Mouse (Mus musculus): ENCODE measurements around the gene Nomo1. TPM values are rescaled to one million over a fixed set of nuclear protein-coding genes. Genes with fewer than 3 reads are reported as not detected.

Gene Nomo1
- polyA plus RNA-seq, 1 experiment from 2014 or later, result 26.0 TPM

DNA sequence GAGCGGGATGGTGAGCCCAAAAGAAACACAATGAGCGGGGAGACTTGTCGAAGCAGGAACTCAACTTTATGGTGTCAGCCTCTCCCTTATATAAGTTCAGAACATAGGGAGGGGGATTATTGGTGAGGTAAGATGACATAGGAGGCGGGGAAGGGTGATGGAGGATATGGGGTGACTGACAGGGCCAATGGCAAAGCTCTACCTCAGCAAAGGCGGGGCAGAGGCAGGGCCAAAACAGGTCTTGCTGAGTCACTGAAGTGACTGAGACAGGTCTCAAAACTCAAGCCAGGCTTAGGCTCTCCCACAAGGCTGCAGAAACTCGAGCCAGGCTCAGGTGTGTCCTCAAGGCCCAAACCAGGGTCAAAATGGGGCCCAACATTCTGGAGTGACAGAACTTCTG, 52.9 kb downstream of the Nomo1 start:
- H3K27ac ChIP-seq (ENCODE audit: low read depth, low read length), result no peak overlapping the region
- no peaks in the 10 kb centered on the region for H3K27me3 ChIP-seq (ENCODE audit: control insufficient read depth, insufficient read depth, low read length)
- no peak for ATAC-seq (ENCODE audit: low read depth)
- peaks cover 24% of the 10 kb centered on the region for H3K36me3 ChIP-seq (ENCODE audit: control insufficient read depth, insufficient read depth, low read length)
- H3K4me1 ChIP-seq (ENCODE audit: control insufficient read depth, insufficient read depth, low read length), result no peaks in the 10 kb centered on the region
- H3K4me3 ChIP-seq (ENCODE audit: low read depth, low read length), result no peak overlapping the region
- peaks cover 4% of the 10 kb centered on the region; the same call in 1 of the 2 replicates for H3K9me3 ChIP-seq (ENCODE audit: control insufficient read depth, low read length)
- H3K9ac ChIP-seq (replicated peaks; ENCODE audit: low read depth, low read length), result no peak overlapping the region
- 84% methylated on average over 6 of the region's 6 CpGs for WGBS
- no peak overlapping the region for H3K4me2 ChIP-seq (ENCODE audit: low read depth, low read length)

GRCm38 (mm10) chr7:46088241-46088640, 54.7 kb downstream of the Nomo1 start:
- ATAC-seq (ENCODE audit: low read depth), result no peak
- Histone ChIP-seq H3K4me3 (ENCODE audit: low read depth, low read length) (no peak overlapping the region), H3K9me3 (ENCODE audit: control insufficient read depth, low read length) (peaks cover 4% of the 10 kb centered on the region; the same call in 1 of the 2 replicates), H3K36me3 (ENCODE audit: control insufficient read depth, insufficient read depth, low read length) (peaks cover 7% of the 10 kb centered on the region; the same call in 1 of the 2 replicates), H3K9ac (replicated peaks; ENCODE audit: low read depth, low read length) (no peak overlapping the region), H3K4me1 (ENCODE audit: control insufficient read depth, insufficient read depth, low read length) (no peaks in the 10 kb centered on the region), H3K27me3 (ENCODE audit: control insufficient read depth, insufficient read depth, low read length) (no peaks in the 10 kb centered on the region), H3K4me2 (ENCODE audit: low read depth, low read length) (no peak overlapping the region), H3K27ac (ENCODE audit: low read depth, low read length) (no peak overlapping the region)
- 94% methylated on average over 6 of the region's 6 CpGs for WGBS

GRCm38 (mm10) chr7:46092803-46093202, 59.3 kb downstream of the Nomo1 start:
- no peak for ATAC-seq (ENCODE audit: low read depth)
- H3K9ac ChIP-seq (replicated peaks; ENCODE audit: low read depth, low read length), result no peak overlapping the region

DNA sequence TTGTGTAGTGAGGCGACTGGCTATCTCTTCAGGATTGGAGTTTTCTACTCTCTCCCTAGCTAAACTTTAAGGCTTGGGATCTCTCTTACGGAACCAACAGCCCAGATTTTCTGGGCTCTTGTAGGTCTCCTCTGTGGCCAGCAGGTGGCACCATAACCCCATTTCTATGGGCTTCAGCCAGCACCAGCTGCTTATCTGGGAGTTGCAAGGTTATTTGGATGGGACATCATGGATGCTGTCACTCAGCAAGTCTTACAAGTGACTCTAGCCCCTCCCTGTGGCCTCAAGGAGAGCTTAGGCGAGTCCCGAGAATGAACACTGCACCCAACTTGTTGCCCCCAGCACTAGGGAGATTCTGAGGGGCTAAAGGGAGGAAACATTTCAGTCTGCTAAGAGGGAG, 62.6 kb downstream of the Nomo1 start:
- WGBS, result 4% methylated on average over 4 of the region's 4 CpGs
- ATAC-seq (ENCODE audit: low read depth), result peak; percentile 21; the same call in 1 of the 2 replicates
- Histone ChIP-seq H3K27me3 (ENCODE audit: control insufficient read depth, insufficient read depth, low read length) (no peaks in the 10 kb centered on the region), H3K36me3 (ENCODE audit: control insufficient read depth, insufficient read depth, low read length) (no peaks in the 10 kb centered on the region), H3K4me1 (ENCODE audit: control insufficient read depth, insufficient read depth, low read length) (no peaks in the 10 kb centered on the region), H3K4me3 (ENCODE audit: low read depth, low read length) (no peak overlapping the region), H3K9me3 (ENCODE audit: control insufficient read depth, low read length) (no peaks in the 10 kb centered on the region), H3K9ac (replicated peaks; ENCODE audit: low read depth, low read length) (no peak overlapping the region), H3K27ac (ENCODE audit: low read depth, low read length) (no peak overlapping the region), H3K4me2 (ENCODE audit: low read depth, low read length) (no peak overlapping the region)

More at GRCm38 (mm10) chr7:46092803-46093202, 59.3 kb downstream of the Nomo1 start:
- Histone ChIP-seq H3K4me3 (ENCODE audit: low read depth, low read length) (no peak overlapping the region), H3K27ac (ENCODE audit: low read depth, low read length) (no peak overlapping the region), H3K4me2 (ENCODE audit: low read depth, low read length) (no peak overlapping the region), H3K9me3 (ENCODE audit: control insufficient read depth, low read length) (peaks cover 4% of the 10 kb centered on the region; the same call in 1 of the 2 replicates), H3K36me3 (ENCODE audit: control insufficient read depth, insufficient read depth, low read length) (no peaks in the 10 kb centered on the region), H3K27me3 (ENCODE audit: control insufficient read depth, insufficient read depth, low read length) (no peaks in the 10 kb centered on the region), H3K4me1 (ENCODE audit: control insufficient read depth, insufficient read depth, low read length) (no peaks in the 10 kb centered on the region)
- WGBS, result 42% methylated on average over 8 of the region's 8 CpGs

- no peaks in the 10 kb centered on the region for H3K36me3 ChIP-seq (ENCODE audit: control insufficient read depth, insufficient read depth, low read length)
- H3K4me2 ChIP-seq (ENCODE audit: low read depth, low read length), result no peak overlapping the region
- H3K9ac ChIP-seq (replicated peaks; ENCODE audit: low read depth, low read length), result no peak overlapping the region
- H3K27ac ChIP-seq (ENCODE audit: low read depth, low read length), result no peak overlapping the region
- no peaks in the 10 kb centered on the region for H3K27me3 ChIP-seq (ENCODE audit: control insufficient read depth, insufficient read depth, low read length)
- WGBS, result 58% methylated on average over 4 of the region's 4 CpGs
- ATAC-seq (ENCODE audit: low read depth), result no peak
- H3K9me3 ChIP-seq (ENCODE audit: control insufficient read depth, low read length), result no peaks in the 10 kb centered on the region
- no peak overlapping the region for H3K4me3 ChIP-seq (ENCODE audit: low read depth, low read length)
- no peaks in the 10 kb centered on the region for H3K4me1 ChIP-seq (ENCODE audit: control insufficient read depth, insufficient read depth, low read length)
These were observed 63.9 kb downstream of the Nomo1 start for GRCm38 (mm10) chr7:46097319-46097783.

DNA sequence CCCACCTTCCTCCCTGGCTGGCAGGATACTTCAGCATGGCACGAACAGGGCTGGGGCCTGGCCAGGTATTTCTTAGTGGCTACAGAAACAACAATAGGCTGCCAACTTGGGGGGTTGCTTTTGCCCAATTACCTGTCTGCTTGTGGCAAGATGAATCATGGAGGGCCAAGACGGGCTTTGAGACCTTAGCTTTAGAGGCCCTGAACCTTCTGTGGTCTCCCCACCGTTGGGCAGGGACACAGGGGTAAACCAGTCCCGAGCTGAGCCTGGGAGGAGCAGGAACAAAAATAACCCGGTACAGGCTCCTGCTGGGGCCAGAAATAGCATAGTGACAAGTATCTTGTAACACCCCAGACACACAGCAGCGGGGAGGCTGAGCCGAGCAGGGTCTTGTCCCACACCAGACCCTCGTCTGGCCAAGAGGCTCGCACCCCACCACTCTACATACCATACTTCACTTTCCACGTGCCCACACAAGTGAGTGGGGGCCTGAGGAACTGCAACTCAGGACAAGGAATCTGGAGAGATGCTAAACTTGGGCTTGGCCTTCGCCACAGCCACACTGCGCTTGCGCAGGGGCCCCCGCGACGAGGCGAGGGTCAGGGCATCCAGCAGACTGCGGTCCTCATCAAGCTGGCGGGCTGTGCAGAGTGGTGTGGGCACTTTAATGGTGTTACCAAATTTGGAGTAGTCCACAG, 64.9 kb downstream of the Nomo1 start:
- ATAC-seq (ENCODE audit: low read depth), result no peak

DNA sequence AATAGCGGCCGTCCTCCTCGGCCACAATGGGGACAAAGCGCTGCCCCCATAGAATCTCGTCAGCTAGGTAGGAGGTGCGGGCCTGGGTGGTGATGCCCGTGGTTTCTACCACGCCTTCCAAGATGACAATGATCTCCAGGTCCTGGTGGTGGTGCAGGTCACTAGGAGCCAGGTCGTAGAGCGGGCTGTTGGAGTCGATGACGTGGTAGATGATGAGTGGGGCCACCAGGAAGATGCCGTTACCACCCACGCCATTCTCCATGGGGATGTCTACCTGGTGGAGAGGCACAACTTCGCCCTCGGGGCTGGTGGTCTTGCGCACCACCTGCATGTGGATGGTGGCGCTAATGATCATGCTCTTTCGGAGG, 65.4 kb downstream of the Nomo1 start:
- ATAC-seq (ENCODE audit: low read depth), result no peak
- H3K4me2 ChIP-seq (ENCODE audit: low read depth, low read length), result no peak overlapping the region

More for the DNA sequence above, 64.9 kb downstream of the Nomo1 start:
- Histone ChIP-seq H3K9me3 (ENCODE audit: control insufficient read depth, low read length) (no peaks in the 10 kb centered on the region), H3K27ac (ENCODE audit: low read depth, low read length) (no peak overlapping the region), H3K36me3 (ENCODE audit: control insufficient read depth, insufficient read depth, low read length) (no peaks in the 10 kb centered on the region), H3K9ac (replicated peaks; ENCODE audit: low read depth, low read length) (no peak overlapping the region), H3K4me3 (ENCODE audit: low read depth, low read length) (no peak overlapping the region), H3K4me1 (ENCODE audit: control insufficient read depth, insufficient read depth, low read length) (no peaks in the 10 kb centered on the region), H3K27me3 (ENCODE audit: control insufficient read depth, insufficient read depth, low read length) (no peaks in the 10 kb centered on the region), H3K4me2 (ENCODE audit: low read depth, low read length) (no peak overlapping the region)
- WGBS, result 87% methylated on average over 19 of the region's 19 CpGs

DNA sequence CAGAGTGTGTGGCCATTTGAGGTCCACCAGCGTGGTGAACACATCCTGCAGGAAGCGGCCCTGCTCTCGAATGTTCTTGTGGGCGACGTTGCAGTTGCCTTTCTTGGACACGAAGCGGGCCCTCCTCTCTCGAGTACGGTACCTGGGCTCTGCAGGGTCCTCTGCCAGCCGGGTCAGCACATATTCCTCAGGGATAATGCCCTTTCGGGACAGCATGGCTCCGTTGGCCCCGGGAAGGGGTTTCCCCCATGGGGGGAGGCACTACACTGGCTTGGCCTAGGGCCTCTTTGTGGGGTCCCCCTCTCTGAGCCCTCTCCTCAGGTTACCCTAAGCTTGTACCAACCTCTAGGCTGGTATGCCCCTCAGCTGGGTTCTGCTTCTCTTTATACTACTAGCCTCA, 66.2 kb downstream of the Nomo1 start:
- no peaks in the 10 kb centered on the region for H3K9me3 ChIP-seq (ENCODE audit: control insufficient read depth, low read length)
- H3K9ac ChIP-seq (replicated peaks; ENCODE audit: low read depth, low read length), result peak overlapping the region; percentile 66
- H3K4me1 ChIP-seq (ENCODE audit: control insufficient read depth, insufficient read depth, low read length), result peaks cover 6% of the 10 kb centered on the region; the same call in 1 of the 2 replicates
- ATAC-seq (ENCODE audit: low read depth), result no peak
- H3K4me2 ChIP-seq (ENCODE audit: low read depth, low read length), result peak overlapping the region; percentile 83
- H3K27me3 ChIP-seq (ENCODE audit: control insufficient read depth, insufficient read depth, low read length), result no peaks in the 10 kb centered on the region
- WGBS, result 85% methylated on average over 13 of the region's 13 CpGs
- H3K27ac ChIP-seq (ENCODE audit: low read depth, low read length), result no peak overlapping the region
- no peaks in the 10 kb centered on the region for H3K36me3 ChIP-seq (ENCODE audit: control insufficient read depth, insufficient read depth, low read length)
- peak overlapping the region; percentile 48 for H3K4me3 ChIP-seq (ENCODE audit: low read depth, low read length)

More for the DNA sequence above, 65.4 kb downstream of the Nomo1 start:
- Histone ChIP-seq H3K4me1 (ENCODE audit: control insufficient read depth, insufficient read depth, low read length) (0 out of 2 replicates have a peak, but pooled peaks cover 2% of the 10 kb centered on the region), H3K9me3 (ENCODE audit: control insufficient read depth, low read length) (no peaks in the 10 kb centered on the region), H3K27ac (ENCODE audit: low read depth, low read length) (no peak overlapping the region), H3K9ac (replicated peaks; ENCODE audit: low read depth, low read length) (no peak overlapping the region), H3K4me3 (ENCODE audit: low read depth, low read length) (no peak overlapping the region), H3K27me3 (ENCODE audit: control insufficient read depth, insufficient read depth, low read length) (no peaks in the 10 kb centered on the region), H3K36me3 (ENCODE audit: control insufficient read depth, insufficient read depth, low read length) (no peaks in the 10 kb centered on the region)
- 95% methylated on average over 19 of the region's 19 CpGs for WGBS

DNA sequence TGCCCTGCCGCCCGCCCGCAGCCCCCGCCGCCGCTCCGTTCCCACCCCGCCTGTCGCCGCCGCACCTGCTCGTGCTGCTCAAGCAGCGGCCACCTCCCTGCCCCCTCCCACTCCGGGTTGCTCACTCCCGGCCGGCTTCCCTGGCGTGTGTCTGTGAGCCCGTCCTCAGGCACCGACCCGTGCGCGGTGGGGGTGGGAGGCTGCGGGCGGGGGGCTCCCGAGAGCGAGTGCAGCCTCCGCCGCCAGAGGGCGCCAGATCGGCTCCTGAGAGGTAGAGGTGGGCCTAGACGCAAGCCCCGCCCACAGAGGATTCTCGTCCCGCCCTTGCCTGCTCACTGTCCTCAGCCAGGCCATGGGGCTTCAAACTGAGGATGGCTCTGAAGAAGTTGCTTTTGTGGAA, 67.1 kb downstream of the Nomo1 start, which contains the start of gene Kcnj11:
Gene Kcnj11, minus strand, starts transcription at position 202 of the 400 bp plus-strand sequence.
- Histone ChIP-seq H3K4me3 (ENCODE audit: low read depth, low read length) (peak within 1 kb of the TSS; percentile 48), H3K27me3 (ENCODE audit: control insufficient read depth, insufficient read depth, low read length) (no peaks in the 10 kb centered on the region), H3K9ac (replicated peaks; ENCODE audit: low read depth, low read length) (peak within 1 kb of the TSS; percentile 66), H3K27ac (ENCODE audit: low read depth, low read length) (no peak within 1 kb of the TSS), H3K4me1 (ENCODE audit: control insufficient read depth, insufficient read depth, low read length) (peaks cover 6% of the 10 kb centered on the region; the same call in 1 of the 2 replicates), H3K36me3 (ENCODE audit: control insufficient read depth, insufficient read depth, low read length) (no peaks in the 10 kb centered on the region), H3K9me3 (ENCODE audit: control insufficient read depth, low read length) (no peaks in the 10 kb centered on the region), H3K4me2 (ENCODE audit: low read depth, low read length) (peak within 1 kb of the TSS; percentile 83)
- peak; percentile 81 for ATAC-seq (ENCODE audit: low read depth)
- WGBS, result under 1% methylated on average over 29 of the region's 34 CpGs

All from neural tube, embryonic 14.5 days (tissue).